In genomic region chr1:155416147-155416700, GRCm38 (mm10) we compare ENCODE assay signal across 8 mouse cellular contexts. TPM values are rescaled to one million over a fixed set of nuclear protein-coding genes. Genes with fewer than 3 reads are reported as not detected.
DNase-seq lines count a peak whose midpoint lies in the region; ATAC-seq and TF ChIP-seq lines count a peak whose summit lies in the region.

No protein-coding gene starts in this region.

- no peaks in the 10 kb centered on the region for H3K27me3 ChIP-seq in kidney, adult 2 months (replicated peaks; ENCODE audit: control insufficient read depth, insufficient read depth, low read length)
- H3K27me3 ChIP-seq in hindbrain, embryonic 10.5 days (ENCODE audit: insufficient read depth, poor library complexity, severe bottlenecking) = no peaks in the 10 kb centered on the region; the same call in 1 of the 2 replicates
- no peaks in the 10 kb centered on the region for H3K27me3 ChIP-seq in midbrain, embryonic 12.5 days

- peak overlapping the region; percentile 58 for H3K4me2 ChIP-seq in midbrain, embryonic 12.5 days (replicated peaks)

- no peaks in the 10 kb centered on the region; the same call in 1 of the 2 replicates for H3K36me3 ChIP-seq in kidney, adult 2 months (ENCODE audit: control insufficient read depth, insufficient read depth, low read length)
- H3K36me3 ChIP-seq in hindbrain, embryonic 10.5 days = no peaks in the 10 kb centered on the region
- H3K36me3 ChIP-seq in midbrain, embryonic 12.5 days = no peaks in the 10 kb centered on the region

- TF ChIP-seq CTCF in kidney, adult 2 months (conservative IDR thresholded peaks at IDR 0.05; ENCODE audit: insufficient read depth, insufficient read length, low read depth, low read length) = no peak

- H3K9me3 ChIP-seq in hindbrain, embryonic 10.5 days = no peaks in the 10 kb centered on the region
- H3K9me3 ChIP-seq in midbrain, embryonic 12.5 days = no peaks in the 10 kb centered on the region

- H3K9ac ChIP-seq in midbrain, embryonic 12.5 days (replicated peaks) = peak overlapping the region; percentile 80

- intact Hi-C loops in left cerebral cortex, postnatal 14 days (cut with DNase I) = loop anchor here (5.0 to 10.0 kb wide), 2 partner anchors 119 to 124 kb away; no protein-coding TSS in a partner anchor

- DNase-seq in kidney, adult 2 months = no peak
- DNase-seq in kidney, adult 8-10 months = no peak
- DNase-seq in MEL-GATA-1-ER (ENCODE audit: extremely low read depth, low read depth) = peak; percentile 47
- DNase-seq in hindbrain, embryonic 10.5 days (ENCODE audit: low spot score) = no peak
- DNase-seq in adrenal gland, postnatal 14 days = no peak
- no peak for DNase-seq in left cerebral cortex, postnatal 14 days (ENCODE audit: low spot score in 2 of 2)
- no peak for DNase-seq in urinary bladder, adult 18-20 months (ENCODE audit: low spot score in 2 of 2)

- H3K4me3 ChIP-seq in kidney, adult 2 months (ENCODE audit: insufficient read depth, low read depth, low read length) = peak overlapping the region; percentile 61
- peak overlapping the region; percentile 78 for H3K4me3 ChIP-seq in hindbrain, embryonic 10.5 days
- H3K4me3 ChIP-seq in midbrain, embryonic 12.5 days = peak overlapping the region; percentile 67

- peak overlapping the region; percentile 71 for H3K27ac ChIP-seq in kidney, adult 2 months (ENCODE audit: insufficient read depth, low read depth, low read length)
- H3K27ac ChIP-seq in hindbrain, embryonic 10.5 days = peak overlapping the region; percentile 92
- peak overlapping the region; percentile 91 for H3K27ac ChIP-seq in midbrain, embryonic 12.5 days (replicated peaks)

- no peak for TF ChIP-seq POLR2A in kidney, adult 2 months (IDR thresholded peaks at IDR 0.05; ENCODE audit: low read depth, low read length)

- peaks cover 5% of the 10 kb centered on the region; the same call in 1 of the 2 replicates for H3K4me1 ChIP-seq in kidney, adult 2 months (ENCODE audit: control insufficient read depth, insufficient read depth, low read length)
- H3K4me1 ChIP-seq in hindbrain, embryonic 10.5 days (replicated peaks) = peaks cover 19% of the 10 kb centered on the region
- H3K4me1 ChIP-seq in midbrain, embryonic 12.5 days = 0 out of 2 replicates have a peak, but pooled peaks cover 3% of the 10 kb centered on the region

- WGBS in kidney, adult 2 months = under 1% methylated on average over 6 of the region's 6 CpGs
- 8% methylated on average over 6 of the region's 6 CpGs for WGBS in hindbrain, embryonic 10.5 days
- 7% methylated on average over 6 of the region's 6 CpGs for WGBS in midbrain, embryonic 12.5 days

- no peak for ATAC-seq in midbrain, embryonic 12.5 days (ENCODE audit: low FRiP score, low read depth)

RNA-seq across cellular contexts. Expression of gene Xpr1, which starts 1.0 kb away (rescaled TPM):
- 18.2 and 21.8 TPM in 2 replicates for polyA plus RNA-seq in kidney, adult 2 months (2012; rRNA removed)
- 9.5 and 14.1 TPM in 2 replicates for polyA plus RNA-seq in hindbrain, embryonic 10.5 days (2016; fragmentation: Nextera tagmentation; extraction: Ambion mirVana)
- polyA plus RNA-seq in midbrain, embryonic 12.5 days (2016; fragmentation: Nextera tagmentation; extraction: Ambion mirVana) = 34.1 and 39.9 TPM in 2 replicates
- 40.9 and 41.8 TPM in 2 replicates for total RNA-seq in adrenal gland, postnatal 14 days (2021)
- total RNA-seq in left cerebral cortex, postnatal 14 days (2021) = 10 to 100 TPM; 91.4 to 93.4 TPM
